Mouse (Mus musculus) bone marrow, adult 2 months (tissue): ENCODE results near the gene Bank1. TPM values are rescaled to one million over a fixed set of nuclear protein-coding genes. Genes with fewer than 3 reads are reported as not detected.

Experiments used
- H3K27ac ChIP-seq: fragments of 200-500 bp; 2 replicates; pipeline ENCODE4 v1.5.1; 2012; ENCODE audit warnings: low read depth, mild to moderate bottlenecking, control low read depth, inconsistent platforms, low read length; ENCODE audit not compliant: control insufficient read depth, poor library complexity, insufficient read depth
- H3K4me1 ChIP-seq: fragments of 200-500 bp; 2 replicates; pipeline ENCODE4 v1.6.1; 2011; ENCODE audit warnings: low read length; ENCODE audit not compliant: control insufficient read depth, insufficient read depth
- H3K4me3 ChIP-seq: fragments of 200-500 bp; replicated peaks from 2 replicates; pipeline ENCODE3; 2011; ENCODE audit warnings: mild to moderate bottlenecking, low read depth, low read length, control low read depth; ENCODE audit not compliant: control insufficient read depth
- CTCF ChIP-seq: fragments of 200-500 bp; IDR thresholded peaks from 2 replicates; pipeline ENCODE4 v1.5.1; 2011; ENCODE audit warnings: low read length, control low read depth; ENCODE audit not compliant: control insufficient read depth, insufficient read depth
- POLR2A ChIP-seq: fragments of 200-500 bp; IDR thresholded peaks from 2 replicates; pipeline ENCODE4 v1.6.1; 2011; ENCODE audit warnings: low read depth, mild to moderate bottlenecking, control low read depth, low read length, borderline replicate concordance; ENCODE audit not compliant: control insufficient read depth
- WGBS: fragments of 180-500 bp; shearing (Covaris S2); methylation state at CpG from one replicate; pipeline ENCODE4 v1.1.7; 2018; 5-methylcytosine and 5-hydroxymethylcytosine counted together
- polyA plus RNA-seq: library from polyadenylated mRNA; stranded (reverse); fragments of >200 nt; gene quantifications from 2 replicates; pipeline ENCODE4 v1.2.4, GENCODE M21; 2011; ENCODE audit warnings: low replicate concordance; ENCODE audit not compliant: missing spikeins, insufficient read depth, insufficient read length

The Bank1 gene
- polyA plus RNA-seq, 1 experiment, result 15.2 TPM

GRCm38 (mm10) chr3:136109411-136110139 is 216.3 kb downstream of the Bank1 start:
- TF ChIP-seq POLR2A (no peak), CTCF (no peak)
- H3K27ac ChIP-seq, result no peak overlapping the region
- H3K4me1 ChIP-seq, result no peaks in the 10 kb centered on the region
- H3K4me3 ChIP-seq, result no peak overlapping the region
- WGBS, result 80% methylated on average over 6 of the region's 6 CpGs

GRCm38 (mm10) chr3:136106452-136106851 is 219.4 kb downstream of the Bank1 start:
- 25% methylated on average over 1 of the region's 1 CpGs for WGBS
- Histone ChIP-seq H3K4me3 (no peak overlapping the region), H3K4me1 (no peaks in the 10 kb centered on the region), H3K27ac (no peak overlapping the region)
- no peak for TF ChIP-seq CTCF
- no peak for TF ChIP-seq POLR2A

GRCm38 (mm10) chr3:136103339-136103738 is 222.5 kb downstream of the Bank1 start:
- Histone ChIP-seq H3K4me1 (no peaks in the 10 kb centered on the region; the same call in 1 of the 2 replicates), H3K27ac (no peak overlapping the region), H3K4me3 (no peak overlapping the region)
- TF ChIP-seq POLR2A (no peak), CTCF (no peak)
- 73% methylated on average over 2 of the region's 2 CpGs for WGBS

- Histone ChIP-seq H3K4me3 (no peak overlapping the region), H3K4me1 (no peaks in the 10 kb centered on the region; the same call in 1 of the 2 replicates), H3K27ac (no peak overlapping the region)
- TF ChIP-seq POLR2A, result no peak
- TF ChIP-seq CTCF, result no peak
- WGBS, result 29% methylated on average over 5 of the region's 5 CpGs
Observed at GRCm38 (mm10) chr3:136100973-136101500, 224.8 kb downstream of the Bank1 start.

- no peaks in the 10 kb centered on the region; the same call in 1 of the 2 replicates for H3K4me1 ChIP-seq
- no peak overlapping the region for H3K27ac ChIP-seq
- H3K4me3 ChIP-seq, result no peak overlapping the region
- WGBS, result 53% methylated on average over 8 of the region's 8 CpGs
- TF ChIP-seq CTCF (no peak), POLR2A (no peak)
Observed at GRCm38 (mm10) chr3:136100292-136100691, 225.6 kb downstream of the Bank1 start.

- H3K4me1 ChIP-seq, result peaks cover 1% of the 10 kb centered on the region; the same call in 1 of the 2 replicates
- H3K27ac ChIP-seq, result no peak overlapping the region
- no peak overlapping the region for H3K4me3 ChIP-seq
- TF ChIP-seq POLR2A, result no peak
- TF ChIP-seq CTCF, result no peak
- WGBS, result 15% methylated on average over 7 of the region's 7 CpGs
Observed at GRCm38 (mm10) chr3:136086948-136087660, 238.8 kb downstream of the Bank1 start.

- Histone ChIP-seq H3K4me3 (no peak overlapping the region), H3K4me1 (peaks cover 1% of the 10 kb centered on the region; the same call in 1 of the 2 replicates), H3K27ac (no peak overlapping the region)
- 17% methylated on average over 5 of the region's 5 CpGs for WGBS
- TF ChIP-seq CTCF (no peak), POLR2A (no peak)
Observed at GRCm38 (mm10) chr3:136086431-136086830, 239.4 kb downstream of the Bank1 start.

GRCm38 (mm10) chr3:136085077-136085476 is 240.8 kb downstream of the Bank1 start:
- Histone ChIP-seq H3K4me1 (peaks cover 1% of the 10 kb centered on the region; the same call in 1 of the 2 replicates), H3K27ac (no peak overlapping the region)

More at GRCm38 (mm10) chr3:136085077-136085476, 240.8 kb downstream of the Bank1 start:
- H3K4me3 ChIP-seq, result no peak overlapping the region
- TF ChIP-seq CTCF (no peak), POLR2A (no peak)
- 53% methylated on average over 1 of the region's 1 CpGs for WGBS
